In the genomic region with DNA sequence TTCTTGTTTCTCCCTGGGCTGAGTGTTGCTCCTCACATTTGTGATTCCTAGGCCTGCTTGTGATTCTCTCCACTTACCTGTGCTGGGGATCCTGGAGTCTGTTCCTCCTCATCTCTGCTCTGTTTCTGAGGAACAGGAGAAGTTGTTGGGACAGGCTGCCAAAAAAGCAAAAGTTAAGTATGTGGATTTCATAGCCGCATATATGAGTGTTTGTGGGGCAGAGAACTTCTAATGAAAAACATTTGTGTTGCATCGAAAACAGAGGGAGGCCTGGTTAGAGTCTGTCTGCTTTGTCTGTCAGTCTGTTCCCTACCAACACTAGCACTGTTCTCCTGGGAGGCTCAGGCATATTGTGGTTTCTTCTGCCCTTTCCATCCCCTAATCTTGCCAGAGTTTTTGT, we compare ENCODE assay signal across 17 mouse cellular contexts.
DNase-seq lines count a peak whose midpoint lies in the region; ATAC-seq and TF ChIP-seq lines count a peak whose summit lies in the region.
"Had no signal": no experiment of that assay in that cellular context is flagged by ENCODE, and none has a peak within 500 bp of the region (broad histone marks: within the 10 kb centered on the region; RNA-seq: fewer than 3 reads in every experiment).

No protein-coding gene starts in this region.

- DNase-seq in hindbrain, embryonic 14.5 days (ENCODE audit: low spot score), result no peak
- peak; percentile 73 for DNase-seq in NIH3T3 (ENCODE audit: low read depth)
- DNase-seq in limb, embryonic 11.5 days (ENCODE audit: low spot score), result no peak
- no peak for DNase-seq in liver, postnatal 0 days
- DNase-seq: adrenal gland, postnatal 14 days; cerebellum, adult 9-10 months; gastrocnemius, postnatal 36 days; heart, postnatal 14 days; liver, embryonic 13.5 days; right cerebral cortex, postnatal 25 days; thymus, postnatal 14 days had no signal

- H3K9ac ChIP-seq in hindbrain, embryonic 14.5 days, result no peak overlapping the region
- no peak overlapping the region for H3K9ac ChIP-seq in hindbrain, embryonic 13.5 days
- H3K9ac ChIP-seq in limb, embryonic 11.5 days (ENCODE audit: low read length), result no peak overlapping the region
- no peak overlapping the region for H3K9ac ChIP-seq in liver, postnatal 0 days (replicated peaks)
- H3K9ac ChIP-seq in neural tube, embryonic 15.5 days (replicated peaks), result no peak overlapping the region
- H3K9ac ChIP-seq: liver, embryonic 13.5 days; neural tube, embryonic 12.5 days had no signal

- H3K4me2 ChIP-seq in hindbrain, embryonic 14.5 days (replicated peaks), result no peak overlapping the region
- H3K4me2 ChIP-seq in hindbrain, embryonic 13.5 days, result no peak overlapping the region
- no peak overlapping the region for H3K4me2 ChIP-seq in limb, embryonic 11.5 days (ENCODE audit: low read depth, severe bottlenecking)
- no peak overlapping the region for H3K4me2 ChIP-seq in liver, postnatal 0 days (ENCODE audit: low read depth, low read length)
- H3K4me2 ChIP-seq in neural tube, embryonic 15.5 days, result no peak overlapping the region
- H3K4me2 ChIP-seq: liver, embryonic 13.5 days; neural tube, embryonic 12.5 days had no signal

- H3K27ac ChIP-seq in hindbrain, embryonic 14.5 days, result 0 out of 2 replicates have a peak overlapping the region, but pooled peaks have one; percentile 10
- H3K27ac ChIP-seq in hindbrain, embryonic 13.5 days, result no peak overlapping the region
- H3K27ac ChIP-seq in brown adipose tissue, adult 24 weeks (replicated peaks; ENCODE audit: low read depth, low read length), result peak overlapping the region; percentile 14
- peak overlapping the region; percentile 76 for H3K27ac ChIP-seq in limb, embryonic 11.5 days (replicated peaks; ENCODE audit: low read depth, low read length)
- no peak overlapping the region for H3K27ac ChIP-seq in liver, postnatal 0 days (ENCODE audit: low read depth)
- no peak overlapping the region for H3K27ac ChIP-seq in neural tube, embryonic 15.5 days (replicated peaks)
- H3K27ac ChIP-seq: liver, embryonic 13.5 days; neural tube, embryonic 12.5 days had no signal

- TF ChIP-seq CTCF in liver, postnatal 0 days (IDR thresholded peaks at IDR 0.05; ENCODE audit: low read depth), result no peak

- no peak for ATAC-seq in hindbrain, embryonic 14.5 days (ENCODE audit: low FRiP score)
- no peak for ATAC-seq in hindbrain, embryonic 13.5 days (ENCODE audit: low FRiP score)
- no peak for ATAC-seq in limb, embryonic 11.5 days (ENCODE audit: insufficient number of reproducible peaks, low FRiP score, low TSS enrichment, low read depth)
- ATAC-seq in liver, postnatal 0 days, result no peak
- ATAC-seq in neural tube, embryonic 15.5 days (ENCODE audit: low FRiP score), result no peak
- ATAC-seq: inflammation-experienced regulatory T-cells, adult 6 months had no signal

- no peaks in the 10 kb centered on the region for H3K4me1 ChIP-seq in hindbrain, embryonic 14.5 days (replicated peaks; ENCODE audit: control insufficient read depth, insufficient read depth, low read length)
- H3K4me1 ChIP-seq in hindbrain, embryonic 13.5 days (replicated peaks), result peaks cover 9% of the 10 kb centered on the region; the same call in 1 of the 2 replicates
- H3K4me1 ChIP-seq in brown adipose tissue, adult 24 weeks (ENCODE audit: control insufficient read depth, insufficient read depth, insufficient read length, low read length), result peaks cover 3% of the 10 kb centered on the region; the same call in 1 of the 2 replicates
- H3K4me1 ChIP-seq in limb, embryonic 11.5 days (ENCODE audit: control insufficient read depth, insufficient read depth, low read length), result peaks cover 18% of the 10 kb centered on the region
- no peaks in the 10 kb centered on the region for H3K4me1 ChIP-seq in liver, postnatal 0 days (ENCODE audit: insufficient read depth)
- no peaks in the 10 kb centered on the region for H3K4me1 ChIP-seq in neural tube, embryonic 15.5 days
- H3K4me1 ChIP-seq: neural tube, embryonic 12.5 days had no signal

- H3K36me3 ChIP-seq in hindbrain, embryonic 14.5 days (replicated peaks; ENCODE audit: control insufficient read depth, insufficient read depth), result no peaks in the 10 kb centered on the region
- no peaks in the 10 kb centered on the region for H3K36me3 ChIP-seq in hindbrain, embryonic 13.5 days
- no peaks in the 10 kb centered on the region for H3K36me3 ChIP-seq in limb, embryonic 11.5 days (ENCODE audit: control insufficient read depth, insufficient read depth, low read length)
- no peaks in the 10 kb centered on the region for H3K36me3 ChIP-seq in liver, postnatal 0 days (replicated peaks; ENCODE audit: insufficient read depth, low read length)
- no peaks in the 10 kb centered on the region for H3K36me3 ChIP-seq in neural tube, embryonic 15.5 days

- no peaks in the 10 kb centered on the region for H3K9me3 ChIP-seq in hindbrain, embryonic 14.5 days (ENCODE audit: control insufficient read depth, low read length)
- no peaks in the 10 kb centered on the region for H3K9me3 ChIP-seq in hindbrain, embryonic 13.5 days
- H3K9me3 ChIP-seq in limb, embryonic 11.5 days (ENCODE audit: control insufficient read depth, low read length), result no peaks in the 10 kb centered on the region
- H3K9me3 ChIP-seq in liver, postnatal 0 days (ENCODE audit: low read length), result no peaks in the 10 kb centered on the region
- no peaks in the 10 kb centered on the region for H3K9me3 ChIP-seq in neural tube, embryonic 15.5 days (replicated peaks)
- H3K9me3 ChIP-seq: G1E; liver, embryonic 13.5 days; neural tube, embryonic 12.5 days had no signal

- TF ChIP-seq EP300 in liver, postnatal 0 days (IDR thresholded peaks at IDR 0.05; ENCODE audit: low read depth), result no peak

- 97% methylated on average over 2 of the region's 2 CpGs for WGBS in hindbrain, embryonic 14.5 days
- WGBS in hindbrain, embryonic 13.5 days, result 88% methylated on average over 2 of the region's 2 CpGs
- 40% methylated on average over 2 of the region's 2 CpGs for WGBS in limb, embryonic 11.5 days
- WGBS in liver, postnatal 0 days (ENCODE audit: insufficient replicate concordance), result 87% methylated on average over 2 of the region's 2 CpGs
- 98% methylated on average over 2 of the region's 2 CpGs for WGBS in neural tube, embryonic 15.5 days

- H3K4me3 ChIP-seq in hindbrain, embryonic 14.5 days (replicated peaks; ENCODE audit: low read length), result no peak overlapping the region
- H3K4me3 ChIP-seq in hindbrain, embryonic 13.5 days, result no peak overlapping the region
- H3K4me3 ChIP-seq in brown adipose tissue, adult 24 weeks (ENCODE audit: insufficient read depth, low read depth, low read length), result no peak overlapping the region
- no peak overlapping the region for H3K4me3 ChIP-seq in limb, embryonic 11.5 days (ENCODE audit: low read depth, low read length)
- no peak overlapping the region for H3K4me3 ChIP-seq in liver, postnatal 0 days (ENCODE audit: low read depth, low read length)
- H3K4me3 ChIP-seq in neural tube, embryonic 15.5 days (replicated peaks), result no peak overlapping the region
- H3K4me3 ChIP-seq: liver, embryonic 13.5 days; neural tube, embryonic 12.5 days had no signal

- H3K27me3 ChIP-seq in hindbrain, embryonic 14.5 days (ENCODE audit: control insufficient read depth, insufficient read depth, low read length), result no peaks in the 10 kb centered on the region
- H3K27me3 ChIP-seq in hindbrain, embryonic 13.5 days, result no peaks in the 10 kb centered on the region
- H3K27me3 ChIP-seq in limb, embryonic 11.5 days (ENCODE audit: control insufficient read depth, insufficient read depth, low read length), result no peaks in the 10 kb centered on the region
- no peaks in the 10 kb centered on the region for H3K27me3 ChIP-seq in liver, postnatal 0 days (ENCODE audit: insufficient read depth, low read length)
- no peaks in the 10 kb centered on the region for H3K27me3 ChIP-seq in neural tube, embryonic 15.5 days (replicated peaks)
- H3K27me3 ChIP-seq: liver, embryonic 13.5 days; neural tube, embryonic 12.5 days had no signal

Comparison
In these comparisons a context has a peak if more than half of its experiments do, and no peak if none do; other contexts are left out.
1. H3K27ac ChIP-seq: peak in hindbrain, embryonic 14.5 days (single experiment), brown adipose tissue, adult 24 weeks (single experiment) and limb, embryonic 11.5 days (single experiment); none in hindbrain, embryonic 13.5 days (single experiment), liver, postnatal 0 days (single experiment) and neural tube, embryonic 15.5 days (single experiment).